Mouse (Mus musculus): Measurements from ENCODE around the gene Mrgbp. TPM values are rescaled to one million over a fixed set of nuclear protein-coding genes. Genes with fewer than 3 reads are reported as not detected.

Gene Mrgbp
- polyA plus RNA-seq, 1 experiment: 32.2 TPM

DNA sequence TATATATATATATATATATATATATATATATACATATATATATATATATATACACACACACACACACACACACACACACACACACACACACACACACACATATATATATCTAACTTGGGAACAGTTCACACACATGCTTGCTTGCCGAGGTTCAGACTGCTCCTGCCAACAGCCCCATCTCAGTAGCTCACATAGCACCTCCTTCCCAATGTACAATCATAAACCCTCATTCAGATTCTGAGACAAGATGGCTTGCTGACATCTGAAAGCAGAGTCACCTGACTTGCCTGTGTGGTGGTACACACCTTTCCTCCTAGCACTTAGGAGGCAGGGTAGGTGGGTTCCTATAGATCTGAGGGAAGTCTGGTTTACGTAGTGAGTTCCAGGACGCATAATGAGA, 28.8 kb upstream of the Mrgbp start:
- WGBS: 79% methylated on average over 3 of the region's 3 CpGs
- Histone ChIP-seq H3K4me1 (ENCODE audit: control insufficient read depth, insufficient read depth, low read length) (no peaks in the 10 kb centered on the region), H3K27ac (ENCODE audit: insufficient read depth, low read length) (no peak overlapping the region), H3K4me3 (replicated peaks; ENCODE audit: insufficient read depth, low read depth, low read length) (no peak overlapping the region), H3K27me3 (ENCODE audit: control insufficient read depth, insufficient read depth, low read length) (no peaks in the 10 kb centered on the region)
- no peak for DNase-seq
- TF ChIP-seq CTCF (IDR thresholded peaks at IDR 0.05; ENCODE audit: borderline replicate concordance, insufficient read depth, low read depth, low read length) (no peak), POLR2A (IDR thresholded peaks at IDR 0.05; ENCODE audit: borderline replicate concordance, insufficient read depth, low read length) (no peak)

GRCm38 (mm10) chr2:180555219-180555618, 25.9 kb upstream of the Mrgbp start:
- no peak overlapping the region for H3K27ac ChIP-seq (ENCODE audit: insufficient read depth, low read length)
- no peaks in the 10 kb centered on the region for H3K27me3 ChIP-seq (ENCODE audit: control insufficient read depth, insufficient read depth, low read length)
- no peaks in the 10 kb centered on the region for H3K4me1 ChIP-seq (ENCODE audit: control insufficient read depth, insufficient read depth, low read length)
- WGBS: 44% methylated on average over 3 of the region's 3 CpGs
- TF ChIP-seq CTCF (IDR thresholded peaks at IDR 0.05; ENCODE audit: borderline replicate concordance, insufficient read depth, low read depth, low read length) (no peak), POLR2A (IDR thresholded peaks at IDR 0.05; ENCODE audit: borderline replicate concordance, insufficient read depth, low read length) (no peak)
- no peak for DNase-seq
- H3K4me3 ChIP-seq (replicated peaks; ENCODE audit: insufficient read depth, low read depth, low read length): no peak overlapping the region

- DNase-seq: no peak
- 85% methylated on average over 3 of the region's 3 CpGs for WGBS
- TF ChIP-seq CTCF (IDR thresholded peaks at IDR 0.05; ENCODE audit: borderline replicate concordance, insufficient read depth, low read depth, low read length) (no peak), POLR2A (IDR thresholded peaks at IDR 0.05; ENCODE audit: borderline replicate concordance, insufficient read depth, low read length) (no peak)
Measured at GRCm38 (mm10) chr2:180556470-180556869, 24.6 kb upstream of the Mrgbp start.

DNA sequence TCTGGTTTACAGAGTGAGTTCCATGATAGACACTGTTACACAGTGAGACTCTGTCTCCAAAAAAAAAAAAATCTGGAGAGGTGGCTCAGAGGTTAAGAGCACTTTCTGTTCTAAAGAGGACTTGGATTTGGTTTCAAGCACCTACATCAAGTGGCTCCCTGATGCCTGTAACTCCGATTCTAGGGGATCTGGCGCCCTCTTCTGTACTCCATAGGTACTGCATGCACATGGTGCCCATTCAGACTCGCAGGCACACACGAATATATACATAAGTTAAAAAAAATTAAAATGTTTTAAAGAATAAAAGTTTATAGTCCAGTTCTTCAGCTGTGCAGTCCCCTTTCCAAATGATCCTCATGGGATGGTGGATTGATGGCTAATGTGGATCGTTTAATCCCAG, 20.9 kb upstream of the Mrgbp start:
- Histone ChIP-seq H3K27me3 (ENCODE audit: control insufficient read depth, insufficient read depth, low read length) (no peaks in the 10 kb centered on the region), H3K4me1 (ENCODE audit: control insufficient read depth, insufficient read depth, low read length) (no peaks in the 10 kb centered on the region), H3K27ac (ENCODE audit: insufficient read depth, low read length) (no peak overlapping the region), H3K4me3 (replicated peaks; ENCODE audit: insufficient read depth, low read depth, low read length) (no peak overlapping the region)
- DNase-seq: no peak
- TF ChIP-seq CTCF (IDR thresholded peaks at IDR 0.05; ENCODE audit: borderline replicate concordance, insufficient read depth, low read depth, low read length): peak; percentile 17; the same call in 1 of the 2 replicates
- TF ChIP-seq POLR2A (IDR thresholded peaks at IDR 0.05; ENCODE audit: borderline replicate concordance, insufficient read depth, low read length): no peak
- WGBS: 49% methylated on average over 5 of the region's 5 CpGs

More at GRCm38 (mm10) chr2:180556470-180556869, 24.6 kb upstream of the Mrgbp start:
- H3K27me3 ChIP-seq (ENCODE audit: control insufficient read depth, insufficient read depth, low read length): no peaks in the 10 kb centered on the region
- no peak overlapping the region for H3K4me3 ChIP-seq (replicated peaks; ENCODE audit: insufficient read depth, low read depth, low read length)
- no peaks in the 10 kb centered on the region for H3K4me1 ChIP-seq (ENCODE audit: control insufficient read depth, insufficient read depth, low read length)
- H3K27ac ChIP-seq (ENCODE audit: insufficient read depth, low read length): no peak overlapping the region

- no peak for DNase-seq
- Histone ChIP-seq H3K4me1 (ENCODE audit: control insufficient read depth, insufficient read depth, low read length) (no peaks in the 10 kb centered on the region), H3K27ac (ENCODE audit: insufficient read depth, low read length) (no peak overlapping the region), H3K4me3 (replicated peaks; ENCODE audit: insufficient read depth, low read depth, low read length) (no peak overlapping the region), H3K27me3 (ENCODE audit: control insufficient read depth, insufficient read depth, low read length) (no peaks in the 10 kb centered on the region)
- TF ChIP-seq POLR2A (IDR thresholded peaks at IDR 0.05; ENCODE audit: borderline replicate concordance, insufficient read depth, low read length) (no peak), CTCF (IDR thresholded peaks at IDR 0.05; ENCODE audit: borderline replicate concordance, insufficient read depth, low read depth, low read length) (no peak)
- 75% methylated on average over 5 of the region's 5 CpGs for WGBS
Measured at GRCm38 (mm10) chr2:180562146-180562545, 19.0 kb upstream of the Mrgbp start.

DNA sequence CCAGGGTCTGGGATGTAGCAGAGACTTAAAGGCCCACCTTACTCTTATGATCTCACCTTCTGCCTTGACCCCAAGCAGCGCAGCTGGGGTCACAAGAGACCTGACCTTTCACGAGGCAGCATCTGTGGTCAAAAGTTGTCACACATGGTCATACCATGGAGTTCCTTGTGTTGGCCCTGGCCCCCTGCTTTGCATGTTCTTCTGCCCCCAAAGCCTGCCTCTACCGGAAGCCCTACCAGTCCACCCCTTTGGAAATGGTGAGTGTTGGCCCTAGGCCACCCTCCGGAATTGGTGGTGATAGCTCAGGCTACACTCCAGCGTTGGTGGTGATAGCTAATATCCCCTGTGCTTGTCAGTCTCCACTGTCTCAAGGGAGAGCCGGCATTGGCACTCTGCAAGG, 17.8 kb upstream of the Mrgbp start:
- 50% methylated on average over 6 of the region's 6 CpGs for WGBS
- Histone ChIP-seq H3K4me3 (replicated peaks; ENCODE audit: insufficient read depth, low read depth, low read length) (no peak overlapping the region), H3K4me1 (ENCODE audit: control insufficient read depth, insufficient read depth, low read length) (no peaks in the 10 kb centered on the region), H3K27ac (ENCODE audit: insufficient read depth, low read length) (no peak overlapping the region), H3K27me3 (ENCODE audit: control insufficient read depth, insufficient read depth, low read length) (no peaks in the 10 kb centered on the region)
- no peak for DNase-seq
- TF ChIP-seq POLR2A (IDR thresholded peaks at IDR 0.05; ENCODE audit: borderline replicate concordance, insufficient read depth, low read length): no peak
- no peak for TF ChIP-seq CTCF (IDR thresholded peaks at IDR 0.05; ENCODE audit: borderline replicate concordance, insufficient read depth, low read depth, low read length)

DNA sequence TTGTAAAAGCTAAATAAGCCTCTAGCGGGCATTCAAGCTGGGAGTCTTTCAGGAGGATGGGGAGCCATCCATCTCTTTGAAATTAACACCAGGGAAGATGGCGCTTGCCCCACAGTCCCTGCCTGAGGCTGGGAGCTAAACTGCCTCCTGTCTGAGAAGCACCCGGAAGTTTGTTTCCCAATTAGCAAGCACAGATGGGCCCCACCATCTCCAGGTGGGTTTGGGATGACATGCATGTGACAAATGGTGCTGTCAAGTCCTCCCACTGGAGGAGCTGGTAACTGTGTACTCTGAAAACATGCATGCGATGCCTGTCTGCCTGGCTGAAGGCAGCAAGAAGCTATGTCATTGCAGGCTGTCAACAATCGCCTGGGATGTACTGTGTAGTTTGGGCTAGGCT, 17.3 kb upstream of the Mrgbp start:
- DNase-seq: no peak
- Histone ChIP-seq H3K27ac (ENCODE audit: insufficient read depth, low read length) (no peak overlapping the region), H3K27me3 (ENCODE audit: control insufficient read depth, insufficient read depth, low read length) (no peaks in the 10 kb centered on the region), H3K4me1 (ENCODE audit: control insufficient read depth, insufficient read depth, low read length) (no peaks in the 10 kb centered on the region), H3K4me3 (replicated peaks; ENCODE audit: insufficient read depth, low read depth, low read length) (no peak overlapping the region)
- 50% methylated on average over 5 of the region's 5 CpGs for WGBS
- TF ChIP-seq POLR2A (IDR thresholded peaks at IDR 0.05; ENCODE audit: borderline replicate concordance, insufficient read depth, low read length): no peak
- TF ChIP-seq CTCF (IDR thresholded peaks at IDR 0.05; ENCODE audit: borderline replicate concordance, insufficient read depth, low read depth, low read length): no peak

- DNase-seq: peak; percentile 39 to 49
- Histone ChIP-seq H3K4me1 (ENCODE audit: control insufficient read depth, insufficient read depth, low read length) (0 out of 2 replicates have a peak, but pooled peaks cover 5% of the 10 kb centered on the region), H3K27ac (ENCODE audit: insufficient read depth, low read length) (no peak overlapping the region), H3K4me3 (replicated peaks; ENCODE audit: insufficient read depth, low read depth, low read length) (no peak overlapping the region), H3K27me3 (ENCODE audit: control insufficient read depth, insufficient read depth, low read length) (no peaks in the 10 kb centered on the region)
- TF ChIP-seq POLR2A (IDR thresholded peaks at IDR 0.05; ENCODE audit: borderline replicate concordance, insufficient read depth, low read length) (no peak), CTCF (IDR thresholded peaks at IDR 0.05; ENCODE audit: borderline replicate concordance, insufficient read depth, low read depth, low read length) (peak; percentile 72)
- 37% methylated on average over 13 of the region's 13 CpGs for WGBS
Measured at GRCm38 (mm10) chr2:180566240-180566913, 14.7 kb upstream of the Mrgbp start.

Measured in cerebellum, adult 2 months (tissue).